Mouse (Mus musculus): ENCODE data around the gene Arl4d.
"Not testable (repeated sequence)": the region's sequence is repeated elsewhere in the genome, so short reads cannot be mapped to it uniquely, and the experiment has no call there.

The Arl4d gene

DNA sequence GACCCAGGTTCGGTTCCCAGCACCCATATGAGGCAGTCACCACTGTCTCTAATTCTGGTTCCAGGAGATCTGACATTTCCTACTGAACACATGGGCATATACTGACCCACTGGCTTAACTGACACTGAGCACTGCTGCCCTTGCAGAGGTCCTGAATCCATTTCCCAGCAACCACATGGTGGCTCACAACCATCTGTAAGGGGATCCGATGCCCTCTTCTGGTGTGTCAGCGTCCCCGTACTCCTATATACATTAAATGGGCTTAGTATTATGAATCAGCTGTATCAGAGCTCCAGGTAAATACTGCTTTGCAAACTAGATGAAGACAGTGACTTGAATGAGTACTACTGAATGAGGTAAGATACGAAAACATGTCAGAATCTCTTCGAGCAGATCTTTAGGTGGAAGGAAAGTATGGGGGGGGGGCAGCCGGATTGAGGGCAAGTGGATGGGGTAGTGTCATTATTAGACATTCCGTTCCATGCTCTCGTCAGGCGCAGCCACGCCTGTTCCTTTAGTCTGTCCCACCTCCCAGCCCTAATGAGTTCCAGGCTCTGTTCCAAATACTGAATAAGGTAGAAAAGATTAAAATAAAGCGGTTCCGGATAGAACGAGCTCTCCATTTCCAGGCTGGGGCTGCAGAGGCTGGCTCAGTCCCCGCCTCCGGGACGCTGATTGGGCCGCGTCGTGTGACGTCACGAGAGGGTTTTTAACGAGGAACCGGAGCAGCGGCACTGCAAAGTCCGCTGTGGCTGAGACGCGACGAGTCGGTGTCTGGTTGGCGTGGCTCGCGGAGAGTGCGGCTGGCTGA is at the start of gene Arl4d:
Gene Arl4d, plus strand, starts transcription at position 717 of the 811 bp plus-strand sequence.
- peak; percentile 96 for DNase-seq (ENCODE audit: low read depth)

DNA sequence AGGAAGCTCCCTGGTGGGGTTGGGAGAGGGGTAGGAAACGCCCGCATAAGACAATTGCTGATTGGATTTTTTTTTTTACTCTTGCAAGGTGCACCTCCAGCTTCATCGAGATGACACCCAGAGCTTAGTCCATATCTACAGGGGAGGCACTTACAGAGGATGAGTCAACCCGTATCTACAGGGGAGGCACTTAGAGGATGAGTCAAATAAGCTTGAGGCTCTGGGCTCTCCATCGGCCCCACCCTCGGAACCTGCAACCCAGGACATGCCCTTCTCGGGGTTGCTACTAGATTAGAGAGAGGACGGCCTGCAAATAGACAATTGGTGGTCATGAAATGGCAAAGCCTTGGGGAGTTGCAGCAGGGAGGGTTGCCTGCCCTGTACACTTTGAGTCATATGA is 49.2 kb upstream of the Arl4d start:
- no peak for DNase-seq (ENCODE audit: low read depth)

DNA sequence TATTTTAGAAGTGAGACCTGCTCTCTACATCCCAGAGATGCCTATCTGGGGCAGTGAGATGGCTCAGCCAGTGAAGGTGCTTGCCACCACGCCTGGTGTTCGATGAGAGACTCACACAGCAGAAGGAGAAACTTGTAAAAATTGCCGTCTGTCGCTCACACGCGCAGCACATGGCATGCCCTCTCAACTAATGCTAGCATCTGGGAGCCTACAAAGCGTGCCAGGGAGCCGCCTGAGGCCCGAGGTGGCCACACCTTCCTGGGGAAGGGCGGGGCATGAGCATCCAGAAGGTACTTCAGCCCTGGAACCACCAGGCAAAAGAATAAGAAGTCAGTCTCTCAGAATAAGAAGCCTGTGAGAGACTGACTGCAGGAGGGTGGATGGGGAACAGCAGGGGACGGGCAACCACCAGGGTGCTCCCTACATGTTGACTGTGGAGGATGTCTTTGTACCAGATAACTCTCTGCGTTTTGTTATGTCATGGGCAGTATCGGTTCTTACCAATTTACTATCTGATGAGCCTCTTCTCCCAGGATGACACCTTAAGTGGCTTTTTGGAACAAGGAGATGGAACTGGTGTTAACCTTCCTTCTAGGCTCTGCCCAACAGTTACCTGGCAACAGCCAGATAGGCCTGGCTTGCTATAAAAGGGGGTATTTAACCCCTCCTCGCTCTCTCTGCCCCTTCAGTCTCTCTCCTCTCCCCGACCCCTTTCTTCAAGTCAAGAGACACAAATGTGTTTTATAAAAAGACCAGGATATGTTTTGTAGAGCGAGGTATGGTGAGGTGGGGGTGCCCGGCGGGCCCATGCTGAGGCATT is 48.2 kb upstream of the Arl4d start:
- DNase-seq (ENCODE audit: low read depth), result no peak

DNA sequence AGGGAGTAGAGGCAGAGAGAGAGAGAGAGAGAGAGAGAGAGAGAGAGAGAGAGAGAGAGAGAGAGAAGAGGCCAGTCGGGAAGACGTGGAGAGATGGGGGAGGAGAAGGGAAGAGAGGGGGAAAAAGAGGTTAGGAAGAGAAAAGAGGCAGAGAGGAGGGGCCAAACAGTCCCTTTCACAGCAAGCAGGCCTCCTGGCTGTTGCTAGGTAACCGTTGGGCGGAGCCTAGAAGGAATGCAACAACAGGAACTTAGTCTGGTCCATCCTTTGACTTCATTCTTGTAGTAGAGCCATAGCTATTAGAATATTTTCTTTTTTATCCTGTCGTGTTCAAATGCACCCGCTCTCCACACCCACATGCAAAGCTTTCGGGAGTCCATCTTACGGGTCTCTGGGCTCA is 47.5 kb upstream of the Arl4d start:
- peak; percentile 75 for DNase-seq (ENCODE audit: low read depth)

DNA sequence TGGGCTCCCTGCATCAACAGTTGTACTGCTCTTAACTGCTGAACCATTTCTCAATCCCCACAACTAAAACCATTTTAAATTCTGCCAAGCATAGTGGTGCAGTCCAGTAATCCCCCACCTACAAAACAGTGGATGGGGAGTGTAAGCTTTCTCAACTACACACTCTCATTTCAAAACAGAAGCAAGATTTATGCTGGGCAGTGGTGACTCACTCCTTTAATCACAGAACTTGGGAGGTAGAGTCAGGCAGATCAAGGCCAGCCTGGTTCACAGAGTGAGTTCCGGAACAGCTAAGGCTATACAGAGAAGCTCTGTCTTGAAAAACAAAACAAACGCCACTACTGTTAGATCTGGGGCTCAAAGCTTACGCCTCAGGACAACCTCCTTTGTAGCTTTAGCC is 46.7 kb upstream of the Arl4d start:
- peak; percentile 58 for DNase-seq (ENCODE audit: low read depth)

DNA sequence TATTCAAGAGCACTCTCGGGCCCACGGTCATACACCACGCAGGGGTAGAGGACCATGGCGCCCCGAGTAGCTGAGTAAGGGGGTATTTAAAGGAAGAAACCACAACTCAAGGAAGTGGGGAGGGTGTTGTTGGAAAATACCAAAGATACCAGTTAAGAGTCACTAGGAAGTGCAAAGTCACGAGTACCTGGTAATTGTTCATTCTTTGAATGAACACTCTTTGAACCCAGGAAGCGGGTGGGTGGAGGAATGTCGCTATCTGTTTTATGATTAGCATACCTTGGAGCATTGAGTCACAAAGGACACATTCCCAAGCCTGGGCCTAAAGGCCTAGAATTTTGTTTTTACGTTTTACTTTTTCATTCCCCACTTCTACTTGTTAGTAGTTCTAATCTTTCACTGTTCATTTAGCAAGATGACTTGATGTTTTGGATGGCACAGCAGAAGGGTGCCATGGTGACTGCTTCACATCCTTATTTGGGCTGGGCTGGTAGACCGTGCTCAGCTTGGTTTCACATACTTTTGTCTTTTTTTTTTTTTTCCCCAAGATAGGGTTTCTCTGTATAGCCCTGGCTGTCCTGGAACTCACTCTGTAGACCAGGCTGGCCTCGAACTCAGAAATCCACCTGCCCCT is 45.2 kb upstream of the Arl4d start:
- not testable (repeated sequence) for DNase-seq (ENCODE audit: low read depth)

DNA sequence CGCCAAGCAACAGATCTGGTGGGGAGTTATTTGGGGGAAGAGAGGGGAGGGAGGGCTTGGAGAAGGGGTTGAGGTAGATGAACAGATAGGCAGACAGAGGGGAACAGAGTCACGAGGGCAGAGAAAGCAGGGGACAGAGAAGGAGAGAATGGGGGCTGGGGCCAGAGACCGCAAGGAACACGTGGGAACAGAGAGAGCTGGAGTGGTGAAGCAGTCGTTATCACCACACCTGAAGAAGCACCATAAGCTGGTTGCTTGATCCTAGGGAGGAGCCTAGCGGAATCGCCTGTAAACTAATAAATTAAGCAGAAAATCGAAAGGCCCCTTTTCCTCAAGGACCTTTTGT is 38.7 kb upstream of the Arl4d start:
- DNase-seq (ENCODE audit: low read depth), result no peak

DNA sequence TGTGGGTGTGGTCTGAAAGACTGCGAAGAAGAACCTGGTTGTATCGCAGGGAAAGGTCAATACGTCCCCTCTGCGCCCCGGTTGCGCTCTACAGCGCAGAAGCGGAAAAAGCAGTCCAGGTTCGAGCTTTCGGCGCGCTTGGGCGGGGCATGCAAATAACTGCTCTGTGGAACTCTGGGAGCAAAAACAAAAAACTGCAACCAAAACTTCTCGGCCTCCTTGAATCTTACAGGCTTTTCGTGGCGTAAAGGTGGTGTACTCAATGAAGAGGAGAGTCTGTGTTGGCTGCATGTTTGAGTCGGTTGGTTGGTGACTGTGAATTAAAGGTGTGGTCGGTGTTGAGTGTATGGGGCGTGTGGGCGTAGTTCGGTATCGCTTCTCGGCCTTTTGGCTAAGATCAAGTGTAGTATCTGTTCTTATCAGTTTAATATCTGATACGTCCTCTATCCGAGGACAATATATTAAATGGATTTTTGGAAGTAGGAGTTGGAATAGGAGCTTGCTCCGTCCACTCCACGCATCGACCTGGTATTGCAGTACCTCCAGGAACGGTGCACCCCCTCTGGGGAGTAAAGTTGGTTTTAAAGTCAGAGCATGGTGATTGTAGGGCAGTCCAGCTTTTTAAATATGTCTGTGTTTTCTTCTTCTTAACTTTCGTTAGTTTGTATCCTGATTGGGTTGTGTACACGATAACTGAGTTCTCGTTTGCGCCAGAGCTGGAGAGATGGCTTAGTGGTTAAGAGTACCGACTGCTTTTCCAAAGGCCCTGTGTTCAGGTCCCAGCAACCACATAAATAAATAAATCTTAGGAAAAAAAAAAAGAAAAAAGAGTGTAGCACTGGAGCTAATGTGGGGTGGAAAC is 38.1 kb upstream of the Arl4d start, which contains the start of gene Rdm1:
Gene Rdm1, plus strand, starts transcription at position 201 of the 862 bp plus-strand sequence.
- peak; percentile 91 for DNase-seq (ENCODE audit: low read depth)

DNA sequence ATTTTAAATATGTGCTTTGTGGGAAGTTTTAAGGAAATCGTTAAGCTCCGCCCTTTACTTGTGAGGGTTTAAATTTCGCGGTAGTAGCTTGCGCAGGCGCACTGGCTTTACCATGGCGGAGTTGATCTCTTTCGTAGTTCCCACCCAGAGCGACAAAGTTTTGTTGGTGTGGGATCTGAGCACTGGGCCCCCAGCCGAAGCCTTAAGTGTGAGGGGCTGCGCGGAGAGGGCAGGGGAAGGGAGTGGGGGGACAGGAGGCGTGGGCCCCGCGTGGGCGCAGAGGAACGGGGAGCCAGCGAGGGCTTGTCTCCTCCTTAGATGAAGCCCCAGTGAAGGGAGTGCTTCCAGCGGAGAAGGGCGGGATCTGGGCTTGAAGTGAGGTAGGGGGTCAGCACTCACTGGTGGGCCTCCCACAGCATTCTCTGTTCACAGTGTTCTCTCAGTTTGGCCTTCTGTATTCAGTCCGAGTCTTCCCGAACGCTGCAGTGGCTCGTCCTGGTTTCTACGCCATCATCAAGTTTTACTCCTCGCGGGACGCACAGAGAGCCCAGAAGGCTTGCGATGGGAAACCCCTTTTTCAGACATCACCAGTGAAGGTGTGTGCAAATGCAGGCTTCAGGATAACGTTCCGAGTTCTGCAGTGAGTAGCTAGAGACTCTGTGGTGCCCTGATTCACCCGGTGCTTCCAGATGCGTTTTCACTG is 37.3 kb upstream of the Arl4d start:
- peak; percentile 97 for DNase-seq (ENCODE audit: low read depth)

DNA sequence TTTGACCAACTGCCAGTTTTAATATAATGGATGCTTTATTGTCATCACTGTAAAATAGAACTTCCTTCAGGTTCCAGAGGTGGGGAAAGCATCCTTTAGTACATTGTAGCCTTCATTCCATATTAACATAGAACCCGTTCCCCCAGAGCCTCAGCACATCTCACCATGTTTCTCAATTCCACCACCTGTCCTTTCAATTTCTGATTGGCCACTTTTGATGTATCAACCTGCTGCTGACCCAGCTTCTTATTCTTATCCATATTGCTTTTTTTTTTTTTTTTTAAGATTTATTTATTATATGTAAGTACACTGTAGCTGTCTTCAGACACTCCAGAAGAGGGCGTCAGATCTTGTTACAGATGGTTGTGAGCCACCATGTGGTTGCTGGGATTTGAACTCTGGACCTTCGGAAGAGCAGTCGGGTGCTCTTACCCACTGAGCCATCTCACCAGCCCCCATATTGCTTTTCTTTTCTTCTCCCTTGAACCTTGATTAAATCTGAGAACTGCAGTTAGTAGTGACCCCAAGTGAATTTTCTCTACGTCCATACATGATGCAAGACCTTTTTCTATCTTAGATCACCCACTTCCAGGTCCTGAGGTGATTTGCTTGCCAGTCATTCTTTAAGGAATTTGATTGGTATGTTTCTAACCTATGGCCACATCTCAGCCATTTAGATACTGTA is 36.5 kb upstream of the Arl4d start:
- DNase-seq (ENCODE audit: low read depth), result peak; percentile 29

DNA sequence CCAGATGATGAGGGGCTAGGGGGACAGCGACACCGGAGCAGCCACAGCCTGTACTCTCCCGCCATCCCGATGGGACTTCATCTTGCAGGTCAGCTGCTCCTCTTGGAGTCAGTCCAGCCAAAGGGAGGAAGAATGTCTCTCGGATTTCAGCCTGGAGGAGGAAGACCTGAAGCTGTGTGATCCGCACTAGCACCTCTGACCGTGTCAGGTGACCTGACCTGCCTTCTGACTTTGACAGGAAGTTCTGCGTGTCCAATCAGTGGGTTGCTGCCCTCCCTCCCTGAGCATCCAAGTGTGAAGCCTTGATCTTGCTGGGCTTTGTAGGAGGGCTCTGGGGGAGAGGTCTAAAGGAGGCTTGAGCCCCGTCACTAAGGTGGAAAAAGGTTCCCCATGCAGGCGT is 29.7 kb upstream of the Arl4d start:
- DNase-seq (ENCODE audit: low read depth), result no peak

DNA sequence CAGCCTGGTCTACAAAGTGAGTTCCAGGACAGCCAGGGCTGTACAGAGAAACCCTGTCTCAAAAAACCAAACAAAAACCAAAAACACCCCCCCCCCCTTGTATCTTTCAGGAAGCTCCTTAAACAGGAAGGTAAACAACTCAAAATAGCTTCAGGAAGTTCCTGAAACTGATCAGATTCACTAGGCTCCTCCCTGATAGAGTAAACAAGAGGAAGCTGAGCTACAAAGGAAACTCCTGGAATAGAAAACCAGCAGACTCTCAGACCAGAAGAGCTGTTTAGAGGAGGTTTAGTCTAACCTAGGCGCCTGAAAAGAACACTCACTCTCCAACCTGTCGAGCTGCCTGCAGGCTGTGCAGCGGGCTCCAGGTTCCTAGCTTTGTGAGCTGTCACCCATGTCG is 25.6 kb upstream of the Arl4d start:
- DNase-seq (ENCODE audit: low read depth), result no peak

DNA sequence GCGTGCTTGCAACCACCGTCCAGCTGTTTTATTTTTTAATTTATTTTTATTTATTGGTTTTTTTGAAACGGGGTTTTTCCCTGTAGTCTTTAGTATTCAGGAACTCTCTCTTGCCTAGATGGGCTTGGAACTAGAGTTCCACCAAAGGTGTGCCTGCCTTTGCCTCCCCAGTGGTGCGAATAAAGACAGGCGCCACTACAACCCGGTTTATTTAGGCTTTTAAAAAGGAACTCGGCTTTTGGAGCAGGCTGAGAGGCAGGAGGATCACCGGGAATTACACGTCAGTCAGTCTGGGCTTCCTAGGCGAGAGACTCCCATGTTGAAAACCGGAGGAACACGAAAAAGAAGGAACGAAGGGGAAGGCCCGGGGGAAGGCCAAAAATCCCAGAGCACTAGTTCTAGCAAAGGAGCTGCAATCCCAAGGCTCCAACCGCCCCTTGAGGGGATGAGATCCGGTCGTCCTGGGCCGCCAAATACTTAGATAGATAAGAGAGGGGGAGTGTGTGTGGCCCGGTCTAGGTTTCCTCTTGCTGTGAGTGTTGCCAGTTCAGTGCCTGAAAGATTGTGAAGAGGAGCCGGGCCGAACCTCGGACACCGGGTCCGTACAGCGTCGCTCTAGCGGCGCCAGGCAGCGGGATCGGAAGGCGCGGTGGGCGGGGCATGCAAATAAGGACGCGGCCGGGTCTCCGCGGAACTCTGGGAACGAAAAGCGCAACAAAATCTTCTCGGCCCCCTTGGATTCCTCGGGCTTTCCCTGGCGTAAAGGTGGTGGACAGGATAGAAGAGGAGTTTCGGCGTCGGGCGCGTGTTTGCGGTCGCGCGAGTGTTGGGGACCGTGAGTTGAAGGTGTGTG is 24.3 kb upstream of the Arl4d start:
- DNase-seq (ENCODE audit: low read depth), result peak; percentile 92

DNA sequence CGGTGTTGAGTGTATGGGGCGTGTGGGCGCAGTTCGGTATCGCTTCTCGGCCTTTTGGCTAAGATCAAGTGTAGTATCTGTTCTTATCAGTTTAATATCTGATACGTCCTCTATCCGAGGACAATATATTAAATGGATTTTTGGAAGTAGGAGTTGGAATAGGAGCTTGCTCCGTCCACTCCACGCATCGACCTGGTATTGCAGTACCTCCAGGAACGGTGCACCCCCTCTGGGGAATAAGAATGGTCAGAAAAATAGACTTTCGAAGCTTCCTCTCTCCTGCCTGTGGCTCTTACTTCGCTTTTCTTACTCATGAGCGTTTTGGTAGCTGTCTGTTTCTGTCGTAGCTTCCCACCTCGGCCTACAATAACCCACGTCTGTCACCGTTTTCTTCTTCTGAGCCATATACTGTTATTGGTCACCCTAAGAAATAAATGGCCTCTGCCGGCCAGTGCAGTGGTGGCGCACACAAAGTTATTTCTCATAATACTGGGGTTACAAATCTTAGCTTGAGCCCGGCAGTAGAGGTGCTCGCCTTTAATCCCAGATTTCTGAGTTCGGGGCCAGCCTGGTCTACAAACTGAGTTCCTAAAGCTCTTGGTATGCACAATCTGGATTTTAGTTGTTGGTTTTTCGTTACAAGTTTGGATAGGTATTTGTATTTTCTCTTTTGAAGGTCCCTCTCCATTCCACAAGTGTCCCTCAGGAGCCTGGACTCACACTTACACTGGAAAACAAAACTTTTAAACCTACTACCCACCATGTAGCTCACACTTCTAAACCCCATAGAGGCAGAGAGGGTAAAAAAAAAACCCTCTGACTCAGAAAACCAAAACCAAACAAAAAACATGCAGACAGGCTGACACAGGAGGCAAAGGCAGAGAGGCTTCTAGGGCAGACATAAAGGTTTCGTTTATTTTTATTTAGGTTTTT is 23.4 kb upstream of the Arl4d start:
- DNase-seq (ENCODE audit: low read depth), result peak; percentile 84

DNA sequence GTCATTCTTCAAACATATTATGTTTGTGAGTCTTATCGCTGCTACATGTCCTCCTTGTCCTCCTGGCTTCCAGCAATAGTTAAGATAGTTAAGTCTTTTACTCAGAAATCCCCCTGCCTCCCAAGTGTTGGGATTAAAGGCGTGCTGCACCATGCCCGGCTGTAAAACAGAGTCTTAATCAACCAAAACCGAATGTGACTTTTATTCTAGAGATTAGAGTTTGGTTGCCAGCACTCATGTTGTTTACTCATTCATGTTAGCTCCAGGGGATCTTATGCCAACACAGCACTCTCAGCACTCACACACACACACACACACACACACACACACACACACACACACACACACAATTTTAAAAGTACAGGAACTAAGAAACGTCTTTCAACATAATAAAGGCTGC is 22.4 kb upstream of the Arl4d start:
- no peak for DNase-seq (ENCODE audit: low read depth)

DNA sequence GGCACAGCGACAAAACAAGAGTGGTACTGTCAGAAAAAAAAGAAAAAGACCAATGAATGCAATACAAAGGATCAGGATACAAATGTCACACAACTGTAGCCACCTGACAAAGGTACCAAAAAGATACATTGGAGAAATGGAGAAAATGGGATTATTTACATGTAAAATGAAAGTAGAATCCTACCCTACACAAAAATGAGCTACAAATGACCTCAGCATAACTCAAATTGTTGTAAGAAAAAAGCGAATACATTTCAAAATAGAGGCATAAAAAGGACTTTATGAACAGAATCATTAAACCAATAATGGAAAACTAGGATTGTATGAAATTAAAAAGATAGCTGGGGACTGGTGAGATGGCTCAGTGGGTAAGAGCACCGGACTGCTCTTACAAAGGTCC is 20.8 kb upstream of the Arl4d start:
- peak; percentile 31 for DNase-seq (ENCODE audit: low read depth)

DNA sequence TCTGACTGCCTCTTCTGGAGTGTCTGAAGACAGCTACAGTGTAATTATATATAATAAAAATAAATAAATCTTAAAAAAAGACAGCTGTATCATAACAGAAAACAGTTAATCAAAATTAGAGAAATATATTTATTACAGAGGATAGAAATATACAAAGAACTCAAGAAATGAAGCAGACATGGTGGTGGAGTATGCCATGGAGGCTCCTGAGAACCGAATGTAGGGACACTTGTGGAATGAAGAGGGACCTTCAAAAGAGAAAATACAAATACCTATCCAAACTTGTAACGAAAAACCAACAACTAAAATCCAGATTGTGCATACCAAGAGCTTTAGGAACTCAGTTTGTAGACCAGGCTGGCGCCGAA is 20.3 kb upstream of the Arl4d start:
- DNase-seq (ENCODE audit: low read depth), result not testable (repeated sequence)

DNA sequence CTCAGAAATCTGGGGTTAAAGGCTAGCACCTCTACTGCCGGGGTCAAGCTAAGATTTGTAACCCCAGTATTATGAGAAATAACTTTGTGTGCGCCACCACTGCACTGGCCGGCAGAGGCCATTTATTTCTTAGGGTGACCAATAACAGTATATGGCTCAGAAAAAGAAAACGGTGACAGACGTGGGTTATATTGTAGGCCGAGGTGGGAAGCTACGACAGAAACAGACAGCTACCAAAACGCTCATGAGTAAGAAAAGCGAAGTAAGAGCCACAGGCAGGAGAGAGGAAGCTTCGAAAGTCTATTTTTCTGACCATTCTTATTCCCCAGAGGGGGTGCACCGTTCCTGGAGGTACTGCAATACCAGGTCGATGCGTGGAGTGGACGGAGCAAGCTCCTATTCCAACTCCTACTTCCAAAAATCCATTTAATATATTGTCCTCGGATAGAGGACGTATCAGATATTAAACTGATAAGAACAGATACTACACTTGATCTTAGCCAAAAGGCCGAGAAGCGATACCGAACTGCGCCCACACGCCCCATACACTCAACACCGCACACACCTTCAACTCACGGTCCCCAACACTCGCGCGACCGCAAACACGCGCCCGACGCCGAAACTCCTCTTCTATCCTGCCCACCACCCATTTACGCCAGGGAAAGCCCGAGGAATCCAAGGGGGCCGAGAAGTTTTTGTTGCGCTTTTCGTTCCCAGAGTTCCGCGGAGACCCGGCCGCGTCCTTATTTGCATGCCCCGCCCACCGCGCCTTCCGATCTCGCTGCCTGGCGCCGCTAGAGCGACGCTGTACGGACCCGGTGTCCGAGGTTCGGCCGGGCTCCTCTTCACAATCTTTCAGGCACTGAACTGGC is 19.7 kb upstream of the Arl4d start:
- DNase-seq (ENCODE audit: low read depth), result peak; percentile 94
